Mouse (Mus musculus) lung, embryonic 14.5 days (tissue): ENCODE measurements around the gene AI467606. TPM values are rescaled to one million over a fixed set of nuclear protein-coding genes. Genes with fewer than 3 reads are reported as not detected.

Experiments
- ATAC-seq: fragments of 200-750 bp; cut with Nextera tagmentation; 2 replicates; pipeline ENCODE4 v1.8.0; 2017; ENCODE audit warnings: mild to moderate bottlenecking, moderate TSS enrichment, moderate library complexity; ENCODE audit not compliant: insufficient read depth
- DNase-seq: peaks from one replicate; pipeline ENCODE4 v3.0.0-alpha.2; 2015
- H3K27ac ChIP-seq: fragments of 300-500 bp; sonication (generic); 2 replicates; pipeline ENCODE4 v1.5.1; 2014; ENCODE audit warnings: low read depth, mild to moderate bottlenecking, moderate library complexity
- H3K27me3 ChIP-seq: fragments of 300-500 bp; sonication (generic); 2 replicates; pipeline ENCODE4 v1.6.1; 2014; ENCODE audit warnings: low read length, control low read depth; ENCODE audit not compliant: insufficient read depth
- H3K36me3 ChIP-seq: fragments of 300-500 bp; sonication (generic); 2 replicates; pipeline ENCODE4 v1.6.1; 2014; ENCODE audit warnings: control low read depth; ENCODE audit not compliant: insufficient read depth
- H3K4me1 ChIP-seq: fragments of 300-500 bp; sonication (generic); 2 replicates; pipeline ENCODE4 v1.6.1; 2014; ENCODE audit warnings: antibody characterized with exemption, control low read depth; ENCODE audit not compliant: insufficient read depth
- H3K4me2 ChIP-seq: fragments of 300-500 bp; sonication (generic); 2 replicates; pipeline ENCODE4 v1.6.1; 2014; ENCODE audit warnings: mild to moderate bottlenecking
- H3K4me3 ChIP-seq: fragments of 300-500 bp; sonication (generic); 2 replicates; pipeline ENCODE4 v1.5.1; 2014; ENCODE audit warnings: low read depth, low read length
- H3K9ac ChIP-seq: fragments of 300-500 bp; sonication (generic); 2 replicates; pipeline ENCODE4 v1.6.1; 2014
- H3K9me3 ChIP-seq: fragments of 300-500 bp; sonication (generic); 2 replicates; pipeline ENCODE4 v1.6.1; 2016; ENCODE audit warnings: low read depth, low read length, control low read depth
- CTCF ChIP-seq: IDR thresholded peaks from 2 replicates; pipeline ENCODE4 v1.5.1; 2016; ENCODE audit warnings: antibody characterized with exemption, low read depth
- WGBS: fragments of 180-500 bp; shearing (Covaris S2); extraction: QIAGEN DNeasy Blood & Tissue Kit; methylation state at CpG from one replicate; pipeline ENCODE4 v1.1.7; 2014; 5-methylcytosine and 5-hydroxymethylcytosine counted together
- polyA plus RNA-seq: library from polyadenylated mRNA; unstranded; fragments of >200 nt; fragmentation: Nextera tagmentation; extraction: Ambion mirVana; gene quantifications from 2 replicates; pipeline ENCODE4 v1.2.1, GENCODE M21; 2014

The AI467606 gene
- polyA plus RNA-seq, 1 experiment from 2014 or later = 6.5 TPM

GRCm38 (mm10) chr7:127136181-127137071 lies 45.3 kb downstream of the AI467606 start:
- Histone ChIP-seq H3K4me1 (no peaks in the 10 kb centered on the region), H3K9me3 (no peaks in the 10 kb centered on the region), H3K27me3 (no peaks in the 10 kb centered on the region), H3K36me3 (no peaks in the 10 kb centered on the region), H3K4me2 (no peak overlapping the region), H3K27ac (no peak overlapping the region), H3K9ac (no peak overlapping the region), H3K4me3 (no peak overlapping the region)
- ATAC-seq (no peak), DNase-seq (no peak)
- 79% methylated on average over 22 of the region's 22 CpGs for WGBS
- no peak for TF ChIP-seq CTCF

- no peaks in the 10 kb centered on the region for H3K27me3 ChIP-seq
- H3K9ac ChIP-seq = no peak within 1 kb of the TSS
- no peak for DNase-seq
- no peak within 1 kb of the TSS for H3K4me2 ChIP-seq
- no peak within 1 kb of the TSS for H3K27ac ChIP-seq
- H3K4me1 ChIP-seq = no peaks in the 10 kb centered on the region
- WGBS = 56% methylated on average over 9 of the region's 9 CpGs
- no peak within 1 kb of the TSS for H3K4me3 ChIP-seq
- no peaks in the 10 kb centered on the region for H3K36me3 ChIP-seq
- no peak for ATAC-seq
- H3K9me3 ChIP-seq = no peaks in the 10 kb centered on the region
- no peak for TF ChIP-seq CTCF
Observed at GRCm38 (mm10) chr7:127137262-127138017, 46.3 kb downstream of the AI467606 start, which contains the start of gene Spn. Gene Spn (minus strand): TSS chr7:127137823.

GRCm38 (mm10) chr7:127139100-127139499 lies 47.9 kb downstream of the AI467606 start:
- H3K36me3 ChIP-seq = no peaks in the 10 kb centered on the region

GRCm38 (mm10) chr7:127139562-127139961 lies 48.4 kb downstream of the AI467606 start:
- 48% methylated on average over 5 of the region's 5 CpGs for WGBS
- no peak for DNase-seq
- H3K4me3 ChIP-seq = no peak overlapping the region
- ATAC-seq = no peak
- H3K9me3 ChIP-seq = no peaks in the 10 kb centered on the region
- H3K27ac ChIP-seq = no peak overlapping the region
- TF ChIP-seq CTCF = no peak
- no peaks in the 10 kb centered on the region for H3K36me3 ChIP-seq
- no peaks in the 10 kb centered on the region for H3K4me1 ChIP-seq
- H3K9ac ChIP-seq = no peak overlapping the region
- H3K27me3 ChIP-seq = no peaks in the 10 kb centered on the region
- no peak overlapping the region for H3K4me2 ChIP-seq

More at GRCm38 (mm10) chr7:127139100-127139499, 47.9 kb downstream of the AI467606 start:
- Histone ChIP-seq H3K9me3 (no peaks in the 10 kb centered on the region), H3K4me1 (no peaks in the 10 kb centered on the region), H3K27me3 (no peaks in the 10 kb centered on the region), H3K27ac (no peak overlapping the region), H3K4me3 (no peak overlapping the region), H3K9ac (no peak overlapping the region), H3K4me2 (no peak overlapping the region)
- ATAC-seq (no peak), DNase-seq (no peak)
- TF ChIP-seq CTCF = no peak
- WGBS = 88% methylated on average over 7 of the region's 7 CpGs

- no peak for ATAC-seq
Observed at GRCm38 (mm10) chr7:127140623-127141404, 49.7 kb downstream of the AI467606 start.

GRCm38 (mm10) chr7:127142214-127142613 lies 51.1 kb downstream of the AI467606 start:
- WGBS = 35% methylated on average over 2 of the region's 2 CpGs
- no peak for DNase-seq
- Histone ChIP-seq H3K4me3 (no peak overlapping the region), H3K4me2 (no peak overlapping the region), H3K4me1 (no peaks in the 10 kb centered on the region), H3K27me3 (no peaks in the 10 kb centered on the region), H3K9me3 (no peaks in the 10 kb centered on the region), H3K27ac (no peak overlapping the region), H3K36me3 (no peaks in the 10 kb centered on the region), H3K9ac (no peak overlapping the region)
- no peak for ATAC-seq
- TF ChIP-seq CTCF = no peak

More at GRCm38 (mm10) chr7:127140623-127141404, 49.7 kb downstream of the AI467606 start:
- Histone ChIP-seq H3K4me2 (no peak overlapping the region), H3K9me3 (no peaks in the 10 kb centered on the region), H3K4me3 (no peak overlapping the region), H3K9ac (no peak overlapping the region), H3K27me3 (no peaks in the 10 kb centered on the region), H3K36me3 (no peaks in the 10 kb centered on the region), H3K4me1 (no peaks in the 10 kb centered on the region), H3K27ac (no peak overlapping the region)
- TF ChIP-seq CTCF = 0 out of 2 replicates have a peak, but pooled peaks have one; percentile 5
- no peak for DNase-seq
- 56% methylated on average over 7 of the region's 7 CpGs for WGBS
